15 mouse cellular contexts compared by ENCODE assay signal in genomic region chr12:116467030-116467429, GRCm38 (mm10). TPM values are rescaled to one million over a fixed set of nuclear protein-coding genes. Genes with fewer than 3 reads are reported as not detected.
DNase-seq lines count a peak whose midpoint lies in the region; ATAC-seq and TF ChIP-seq lines count a peak whose summit lies in the region.
"Had no signal": no experiment of that assay in that cellular context is flagged by ENCODE, and none has a peak within 500 bp of the region (broad histone marks: within the 10 kb centered on the region; RNA-seq: fewer than 3 reads in every experiment).

No protein-coding gene starts in this region.

- H3K9me3 ChIP-seq in heart, embryonic 11.5 days (replicated peaks; ENCODE audit: control insufficient read depth, low read length): no peaks in the 10 kb centered on the region
- H3K9me3 ChIP-seq: embryonic facial prominence, embryonic 10.5 days had no signal

- no peaks in the 10 kb centered on the region for H3K79me2 ChIP-seq in myocyte (ENCODE audit: control insufficient read depth, insufficient read depth)

- H3K4me3 ChIP-seq in heart, embryonic 11.5 days (ENCODE audit: low read depth, low read length): no peak overlapping the region
- H3K4me3 ChIP-seq in myocyte: no peak overlapping the region
- H3K4me3 ChIP-seq: embryonic facial prominence, embryonic 10.5 days had no signal

- no peak for ATAC-seq in heart, embryonic 11.5 days (replicated peaks; ENCODE audit: insufficient number of reproducible peaks, low FRiP score, low TSS enrichment)
- ATAC-seq in erythroid progenitor cell, adult 5-6 weeks (replicated peaks; ENCODE audit: low FRiP score, poor library complexity, severe bottlenecking): peak; percentile 34; the same call in 1 of the 2 replicates
- ATAC-seq: hindbrain, postnatal 0 days had no signal

- H3K4me1 ChIP-seq in heart, embryonic 11.5 days (ENCODE audit: control insufficient read depth, insufficient read depth, low read length): no peaks in the 10 kb centered on the region
- H3K4me1 ChIP-seq: embryonic facial prominence, embryonic 10.5 days had no signal

- no peak overlapping the region for H3K4me2 ChIP-seq in heart, embryonic 11.5 days
- H3K4me2 ChIP-seq in myocyte (ENCODE audit: low read depth): no peak overlapping the region

- H3ac ChIP-seq in myocyte (ENCODE audit: control insufficient read depth, insufficient read length): no peak overlapping the region

- no peak for TF ChIP-seq POLR2A in myocyte (IDR thresholded peaks at IDR 0.05; ENCODE audit: insufficient read length, low read depth)

- peak; percentile 84 for DNase-seq in heart, adult 11 months
- DNase-seq in CD4-positive, CD25-positive, alpha-beta regulatory T cell, adult 2 months (ENCODE audit: low read depth, low spot score): peak; percentile 76
- DNase-seq in frontal cortex, adult 2 months (ENCODE audit: extremely low spot score in 1 of 2, low spot score in 1 of 2): no peak
- DNase-seq in heart, adult 9 months (ENCODE audit: low spot score in 2 of 2): no peak
- no peak for DNase-seq in lung, adult 18-20 months
- DNase-seq: cerebellum, postnatal 14 days; heart, postnatal 10 days; midbrain, embryonic 14.5 days had no signal

- H3K36me3 ChIP-seq in heart, embryonic 11.5 days (ENCODE audit: control insufficient read depth, insufficient read depth, low read length): no peaks in the 10 kb centered on the region
- no peaks in the 10 kb centered on the region for H3K36me3 ChIP-seq in myocyte (ENCODE audit: control insufficient read depth, insufficient read depth)

- H3K9ac ChIP-seq in heart, embryonic 11.5 days (ENCODE audit: low read depth, low read length): no peak overlapping the region
- H3K9ac ChIP-seq: liver, embryonic 14.5 days had no signal

- 82% methylated on average over 5 of the region's 5 CpGs for WGBS in heart, embryonic 11.5 days (ENCODE audit: insufficient replicate concordance)

- H3K27me3 ChIP-seq in heart, embryonic 11.5 days (ENCODE audit: control insufficient read depth, insufficient read depth, low read length): no peaks in the 10 kb centered on the region
- H3K27me3 ChIP-seq in myocyte (ENCODE audit: control insufficient read depth, insufficient read depth, insufficient read length): no peaks in the 10 kb centered on the region

- no peak overlapping the region for H3K27ac ChIP-seq in heart, embryonic 11.5 days (ENCODE audit: low read depth, low read length)
- H3K27ac ChIP-seq: embryonic facial prominence, embryonic 10.5 days; hindbrain, postnatal 0 days; liver, embryonic 14.5 days had no signal

TF ChIP-seq in myocyte, 11 proteins besides CTCF, POLR2A, EP300 and RAD21:
- TF ChIP-seq POLR2AphosphoS2 (IDR thresholded peaks at IDR 0.05; ENCODE audit: insufficient read length, low read depth): peak; percentile 46
- TF ChIP-seq CEBPB (IDR thresholded peaks at IDR 0.05; ENCODE audit: insufficient read depth, poor library complexity, severe bottlenecking): no peak

RNA-seq across cellular contexts. Expression of gene Ptprn2, which starts 18.5 kb away (rescaled TPM):
- 0.07 TPM in 1 of 2 replicates, not detected in the other for polyA plus RNA-seq in heart, embryonic 11.5 days (2014; fragmentation: Nextera tagmentation; extraction: Ambion mirVana)
- total RNA-seq in erythroid progenitor cell, adult 5-6 weeks (2015; ENCODE audit: low replicate concordance): not detected in 2 replicates
- total RNA-seq in erythroid progenitor cell, adult 5-6 weeks (2017; ENCODE audit: low replicate concordance): not detected in 2 replicates
- 0.22 TPM for polyA plus RNA-seq in myocyte (2012; fragmentation: generic; extraction: Trizol)
- 129 and 146 TPM in 2 replicates for polyA plus RNA-seq in frontal cortex, adult 2 months (2012; rRNA removed)
- polyA plus RNA-seq: kidney, embryonic 16.5 days had no signal

Comparison
In these comparisons a context has a peak if more than half of its experiments do, and no peak if none do; other contexts are left out.
1. DNase-seq: peak in heart, adult 11 months (single experiment) and CD4-positive, CD25-positive, alpha-beta regulatory T cell, adult 2 months (single experiment); none in frontal cortex, adult 2 months (0 of 2), heart, adult 9 months (0 of 2) and lung, adult 18-20 months (0 of 2).
2. RNA of gene Ptprn2, which starts 18.5 kb away (polyA plus RNA-seq): 129 to 146 TPM in frontal cortex, adult 2 months; 0.22 TPM in myocyte (single experiment) and 0.07 TPM in heart, embryonic 11.5 days; every median in the first group is over 100 times any median in the second.